Mouse (Mus musculus) urinary bladder, adult 18-20 months (tissue): Measurements from ENCODE around the gene Vwc2l.

Source experiments
- DNase-seq, 2 experiments: peaks; one replicate each; pipeline ENCODE4 v3.0.0; 2022; ENCODE audit warnings: low spot score in 2 of 2, mixed read lengths in 2 of 2

Vwc2l gene

DNA sequence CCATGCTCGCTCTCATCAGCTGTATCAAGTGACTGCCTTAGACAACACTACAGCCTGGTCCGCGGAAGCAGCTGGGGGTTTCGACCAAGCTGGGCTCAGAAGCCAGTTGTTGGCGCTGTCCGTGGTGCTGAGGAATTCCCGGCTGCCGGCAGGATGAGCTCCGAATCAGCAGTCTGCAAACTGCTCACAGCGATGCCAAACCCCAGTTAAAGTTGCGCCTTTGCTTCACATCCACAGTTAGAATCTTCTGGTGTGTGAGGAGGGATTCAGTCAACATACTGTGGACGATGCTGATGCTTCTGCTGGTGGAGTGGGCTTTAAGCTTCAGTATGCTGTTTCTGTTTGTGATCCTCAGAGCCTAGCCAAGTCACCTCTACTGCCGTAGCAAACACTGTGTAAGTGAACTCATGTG, at the start of gene Vwc2l:
TSS of gene Vwc2l (plus strand) at position 61 of the 412 bp plus-strand sequence.
- peak; percentile 6 to 28 for DNase-seq

DNA sequence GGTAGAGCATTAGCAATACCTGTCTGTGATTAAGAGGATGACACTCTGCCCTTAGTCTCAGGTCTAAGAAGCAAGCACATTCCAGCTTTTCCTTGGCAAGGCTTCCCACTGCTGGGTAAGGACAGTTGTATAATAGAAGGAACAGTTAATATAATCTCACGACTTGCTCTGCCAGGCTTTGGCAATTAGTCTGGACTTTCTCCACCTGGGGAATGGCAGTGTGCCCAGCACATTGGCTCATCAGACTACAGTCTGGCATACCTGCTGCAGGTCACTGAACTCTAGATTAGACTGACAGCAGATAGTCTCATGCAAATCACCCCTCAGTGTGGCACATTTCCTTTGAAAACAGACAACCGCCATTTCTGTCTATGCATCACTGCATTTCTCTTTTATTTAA, 33.0 kb upstream of the Vwc2l start:
- no peak for DNase-seq

DNA sequence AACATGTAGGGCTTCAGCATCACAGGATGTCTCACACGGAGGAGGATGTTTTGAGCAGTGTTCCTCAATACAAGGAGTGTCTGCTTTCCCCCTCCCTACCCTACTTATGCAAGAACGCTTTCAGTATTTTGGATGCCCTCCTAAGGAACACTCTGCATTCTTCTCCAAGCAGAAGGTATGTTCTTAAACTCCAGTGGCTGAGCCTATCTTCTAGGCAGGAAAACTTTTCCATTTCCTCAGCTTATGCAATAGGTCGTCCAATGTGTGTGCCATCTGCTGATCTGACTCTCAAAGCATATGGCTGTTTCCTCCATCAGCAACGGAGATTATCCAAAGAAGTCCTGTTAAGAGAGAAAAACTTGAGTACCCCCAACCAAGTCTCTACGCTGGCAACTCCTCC, 25.2 kb upstream of the Vwc2l start:
- no peak for DNase-seq

DNA sequence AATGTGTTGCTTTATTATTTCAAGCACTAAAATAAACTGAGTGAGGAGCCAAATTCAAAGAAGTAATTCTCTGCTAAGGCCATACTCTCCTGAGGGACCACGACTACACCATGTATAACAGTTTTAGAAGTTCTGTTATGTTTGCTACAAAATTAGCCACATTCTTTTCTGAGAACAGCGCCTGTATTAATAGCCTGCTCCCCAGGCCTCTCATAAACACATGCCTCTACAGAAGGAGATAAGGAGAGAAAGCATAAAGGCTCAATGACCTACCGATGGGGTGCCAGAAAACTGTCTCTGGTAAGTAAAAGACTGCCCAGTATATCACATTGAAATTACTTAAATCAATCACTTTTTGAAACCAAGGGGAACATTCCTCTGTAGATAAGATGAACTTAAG, 21.6 kb upstream of the Vwc2l start:
- no peak for DNase-seq

DNA sequence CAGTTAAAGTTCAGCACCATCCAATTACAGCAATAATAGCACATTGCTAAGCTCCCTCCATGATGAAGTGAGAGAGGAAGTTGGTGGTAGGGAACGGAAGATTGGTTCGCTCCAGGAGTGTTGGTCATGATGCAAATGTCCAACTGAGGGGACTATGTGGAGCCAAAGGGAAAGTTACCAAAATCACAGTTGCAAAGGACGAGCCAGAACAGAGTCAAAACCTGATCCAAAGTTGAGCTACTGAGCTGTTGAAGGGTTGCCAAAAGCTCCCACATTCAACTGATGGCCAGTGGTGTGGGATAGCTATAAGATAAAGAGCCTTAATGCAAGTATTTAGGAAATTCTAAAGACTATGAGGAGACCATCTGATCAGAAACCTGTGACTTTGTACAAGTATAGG, 19.7 kb upstream of the Vwc2l start:
- DNase-seq: no peak

DNA sequence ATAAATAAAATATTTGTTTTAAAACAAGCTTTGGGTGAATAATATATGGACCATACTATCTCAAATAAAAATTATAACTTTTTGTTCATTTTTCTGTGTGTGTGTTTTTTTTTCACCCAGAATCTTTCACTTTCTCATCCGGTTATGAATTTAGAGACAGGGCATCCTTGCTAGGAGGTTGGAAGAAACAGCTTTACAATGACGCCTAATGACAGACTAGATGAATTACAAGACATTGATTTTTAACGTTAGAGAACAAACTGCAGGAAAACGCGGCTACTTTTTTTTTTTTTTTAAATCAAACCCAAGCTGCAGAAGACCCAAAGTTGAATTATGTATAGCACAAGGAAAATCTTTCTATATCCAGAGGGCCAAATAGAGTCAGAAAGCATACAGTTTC, 470 bp upstream of the Vwc2l start:
- no peak for DNase-seq

DNA sequence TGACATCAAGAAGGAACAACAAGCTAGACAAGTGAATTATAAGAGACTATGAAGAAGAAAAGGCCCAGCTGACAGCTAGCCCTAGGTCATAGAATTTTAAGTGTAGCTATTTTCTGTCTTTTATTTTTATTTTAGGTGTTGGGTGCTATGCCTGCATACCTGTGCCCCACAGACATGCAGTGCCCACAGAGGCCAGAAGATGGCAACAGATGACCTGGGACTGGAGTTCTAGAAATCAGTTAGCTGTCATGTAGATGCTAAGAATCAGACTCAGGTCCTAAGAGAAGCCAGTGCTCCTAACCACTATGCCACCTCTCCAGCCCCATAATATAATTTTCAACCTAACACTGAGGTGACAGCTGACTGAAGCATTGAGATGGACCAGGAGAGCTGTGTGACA, 61.6 kb downstream of the Vwc2l start:
- no peak for DNase-seq

DNA sequence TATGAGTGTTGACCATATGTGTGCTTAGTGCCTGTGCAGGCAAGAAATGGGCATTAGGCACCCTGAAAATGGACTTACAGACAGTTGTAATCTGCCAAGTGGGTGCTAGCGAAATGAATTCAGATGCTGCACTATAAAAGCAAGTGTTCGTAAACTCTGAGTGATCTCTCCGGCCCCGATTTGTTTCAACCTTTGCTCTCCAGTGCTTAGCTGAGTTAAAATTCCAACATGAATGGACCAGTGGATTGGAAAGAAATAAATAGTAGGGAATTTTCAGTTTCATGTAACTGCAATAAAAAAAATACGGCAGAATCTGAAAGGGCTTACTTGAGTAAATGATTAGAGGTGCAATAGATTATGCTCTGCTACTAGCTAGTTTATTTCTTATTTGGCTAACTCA, 66.1 kb downstream of the Vwc2l start:
- no peak for DNase-seq

DNA sequence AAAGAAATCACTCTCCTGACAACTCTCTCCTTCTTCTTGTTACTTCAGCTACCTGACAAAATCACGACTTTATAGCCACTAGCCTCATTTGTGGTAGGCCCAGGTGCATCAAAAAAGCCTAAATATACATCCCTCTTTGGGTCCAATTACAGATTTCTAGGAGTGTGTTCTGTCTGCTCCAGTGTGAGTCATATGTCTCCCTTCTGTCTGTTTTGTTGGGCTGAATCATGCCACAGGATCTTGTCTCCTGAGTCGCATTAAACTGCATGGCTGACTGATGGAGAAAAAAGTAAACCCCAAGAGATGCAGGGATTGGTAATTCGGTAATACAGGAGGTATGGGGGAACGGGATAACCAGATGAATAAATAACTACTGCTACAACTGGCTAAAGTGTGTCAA, 69.6 kb downstream of the Vwc2l start:
- DNase-seq: no peak

DNA sequence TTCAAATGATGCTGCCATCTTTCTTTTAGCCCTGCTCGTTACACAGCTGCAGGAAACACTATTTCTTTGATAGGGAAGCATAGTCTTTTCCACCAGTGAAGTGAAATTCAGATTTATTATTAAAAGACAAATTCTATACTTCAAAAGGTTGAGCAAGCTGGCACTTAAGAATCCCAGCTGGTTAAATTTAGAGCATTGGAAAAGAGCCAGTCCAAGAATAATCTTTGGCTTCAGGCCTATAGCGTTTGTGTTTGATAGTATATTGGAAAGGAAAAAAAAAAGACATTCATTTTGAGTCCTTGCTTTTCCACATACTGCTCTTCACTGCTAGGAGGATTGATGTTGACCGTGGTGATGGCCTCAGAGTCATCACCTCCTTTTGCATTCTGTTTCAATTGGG, 77.9 kb downstream of the Vwc2l start:
- DNase-seq: no peak

DNA sequence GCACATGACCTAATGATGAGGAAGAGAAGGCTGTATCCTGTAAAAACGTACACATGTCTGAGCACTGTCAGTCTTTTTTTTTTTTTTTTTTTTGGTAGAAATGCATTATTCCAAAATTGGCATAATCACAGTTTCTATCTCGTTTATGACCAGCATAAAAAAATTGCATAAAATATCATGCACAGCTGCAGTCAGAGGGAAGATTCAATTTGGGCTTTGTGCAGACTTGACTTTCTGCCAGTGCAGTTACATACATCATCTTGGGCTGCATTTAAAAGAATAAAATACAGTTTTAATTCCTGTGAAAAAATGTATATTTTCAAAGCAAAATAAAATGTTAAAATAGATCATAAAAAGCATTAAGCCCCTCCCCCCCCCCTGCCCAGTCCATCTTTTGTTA, 97.6 kb downstream of the Vwc2l start:
- no peak for DNase-seq

DNA sequence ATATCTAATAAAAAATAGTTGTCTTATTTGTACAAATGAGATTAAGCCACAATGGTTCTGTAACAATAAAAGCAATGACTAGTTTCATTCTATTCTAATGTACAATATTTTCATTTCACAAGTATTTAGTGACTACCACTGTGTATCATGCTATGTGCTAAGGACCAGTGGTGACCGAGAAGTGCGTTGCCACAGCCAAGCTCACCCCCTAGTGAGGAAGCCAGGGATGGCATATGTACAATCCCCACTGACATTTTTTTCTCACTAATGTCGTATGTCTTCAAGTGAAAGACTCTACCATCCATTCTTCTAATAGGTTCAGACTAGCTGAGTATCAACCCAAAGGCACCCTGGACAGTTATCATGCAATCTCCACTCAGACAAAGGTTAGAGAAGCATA, 107.7 kb downstream of the Vwc2l start:
- DNase-seq: no peak

DNA sequence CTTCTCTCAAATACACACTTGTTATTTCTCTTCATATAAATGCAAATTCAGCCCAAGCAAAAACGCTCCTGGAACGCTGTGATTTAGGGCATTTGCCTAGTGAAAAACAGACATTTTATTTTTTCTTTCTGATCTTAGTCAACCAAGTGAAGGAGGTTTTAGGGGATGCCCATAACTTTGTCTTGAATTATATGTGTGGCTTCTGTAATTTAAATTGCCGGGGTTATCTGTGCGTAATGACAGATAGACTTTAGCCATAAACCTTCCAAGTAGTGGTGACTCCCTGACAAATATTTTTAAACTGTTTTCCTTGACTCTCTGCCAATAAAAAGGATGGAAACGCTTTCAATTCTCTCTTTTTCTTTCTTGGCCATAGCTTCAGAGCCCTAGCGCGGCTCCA, 116.7 kb downstream of the Vwc2l start:
- DNase-seq: no peak

DNA sequence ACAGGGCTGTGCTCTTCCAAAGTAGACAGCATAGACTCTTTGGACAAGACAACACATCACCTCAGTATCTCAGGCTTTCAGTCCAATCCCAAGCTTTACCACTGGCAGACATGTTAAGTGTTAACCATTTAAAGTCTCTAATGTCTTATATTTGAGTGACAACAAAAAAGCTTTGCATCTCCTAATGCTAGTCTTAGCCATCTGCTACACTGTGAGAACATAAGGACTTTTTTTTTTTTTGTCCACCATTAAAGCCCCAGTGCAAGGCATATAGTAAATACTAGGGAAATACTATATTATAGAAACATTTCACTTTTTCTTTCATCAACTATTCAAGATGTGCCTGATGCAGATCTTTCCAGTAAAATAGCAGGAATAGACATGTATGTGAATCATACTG, 119.8 kb downstream of the Vwc2l start:
- DNase-seq: no peak

DNA sequence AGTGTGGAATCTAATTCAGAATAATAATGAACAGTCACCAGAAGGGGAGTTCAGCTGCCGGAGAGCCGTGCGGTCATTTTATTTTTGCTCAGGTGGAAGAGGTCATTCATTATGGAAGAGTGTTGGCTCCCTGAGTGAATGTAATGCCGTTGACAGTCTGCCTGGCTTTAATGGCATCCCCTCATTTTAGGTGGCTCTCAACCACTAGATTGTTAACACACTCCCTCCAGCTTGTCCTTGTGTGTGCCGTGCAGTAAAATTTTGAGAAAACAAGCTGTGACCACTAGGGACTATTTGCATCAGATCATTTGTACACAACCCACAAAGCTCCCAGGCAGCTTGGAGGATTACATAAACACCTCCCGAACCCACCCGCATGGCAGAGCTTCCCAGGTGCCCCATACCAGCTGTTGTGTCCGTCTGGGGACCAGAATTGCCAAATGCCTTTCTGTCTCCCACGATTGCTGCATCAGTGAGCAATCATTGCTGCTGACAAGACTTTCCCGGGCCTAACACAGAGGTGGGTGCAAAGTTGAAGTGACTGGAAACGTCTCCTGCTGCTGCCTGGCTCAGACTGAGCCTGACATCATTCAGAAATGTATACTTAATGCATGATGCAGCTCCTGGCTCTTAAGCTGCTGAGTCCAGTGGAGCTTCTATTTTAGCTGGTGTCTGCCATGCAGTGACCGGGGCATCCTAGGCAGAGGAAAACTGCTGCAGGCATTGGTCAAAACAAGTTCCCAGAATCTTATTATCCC, 126.3 kb downstream of the Vwc2l start:
- no peak for DNase-seq

DNA sequence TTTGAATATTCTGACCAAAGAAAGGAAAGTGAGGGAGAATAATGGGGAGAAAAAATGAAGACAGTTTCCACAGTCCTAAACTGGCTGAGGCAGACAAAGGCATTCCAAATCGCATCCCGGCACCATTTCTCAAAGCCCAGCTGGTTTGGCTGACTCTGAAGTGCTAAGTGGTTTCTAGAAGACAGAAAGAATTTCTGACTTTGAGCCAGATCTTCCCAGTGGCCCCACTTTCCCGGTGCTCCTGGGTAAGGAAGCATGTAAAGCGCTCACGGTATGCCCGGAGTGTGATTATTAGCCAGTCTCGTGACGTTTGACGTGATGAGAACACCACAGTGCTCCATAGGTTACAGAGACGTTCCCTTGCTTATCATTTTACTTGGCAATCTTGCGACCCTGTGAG, 127.9 kb downstream of the Vwc2l start:
- no peak for DNase-seq

DNA sequence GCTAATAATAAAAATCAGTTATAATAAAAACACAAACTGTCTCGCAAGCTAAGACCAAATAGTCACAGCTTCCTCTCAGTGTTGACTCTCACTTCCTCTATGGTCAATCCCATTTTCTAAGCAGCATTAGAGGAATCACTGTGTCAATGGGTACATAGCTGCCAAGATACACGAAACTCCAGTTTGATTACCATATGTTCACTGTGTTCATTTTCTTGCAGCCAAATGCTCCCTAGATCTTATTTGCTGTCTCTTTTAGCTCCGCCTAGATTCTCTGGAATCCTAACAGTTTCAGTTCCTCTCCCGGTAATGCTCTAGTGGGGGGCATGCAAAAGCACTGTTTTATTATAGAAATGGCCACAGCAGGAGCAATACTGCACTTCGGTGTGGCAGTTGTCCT, 130.4 kb downstream of the Vwc2l start:
- no peak for DNase-seq

DNA sequence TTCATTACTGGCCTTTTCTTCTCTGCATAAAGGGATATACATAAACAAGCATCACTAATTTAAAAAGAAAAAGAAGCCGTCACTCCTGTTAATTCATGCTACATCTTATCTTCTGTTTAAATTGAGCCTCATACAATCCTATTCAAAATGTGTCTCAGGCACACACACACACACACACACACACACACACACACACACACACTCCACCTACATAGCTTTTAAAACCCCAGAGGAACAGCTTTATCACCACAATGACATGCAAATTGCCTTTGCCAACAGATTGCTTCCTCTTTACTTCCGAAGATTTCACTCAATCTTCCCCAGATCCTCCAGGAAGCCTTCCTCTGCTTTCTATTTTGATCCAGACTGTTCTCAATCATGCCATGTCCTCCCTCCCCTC, 136.2 kb downstream of the Vwc2l start:
- DNase-seq: no peak

DNA sequence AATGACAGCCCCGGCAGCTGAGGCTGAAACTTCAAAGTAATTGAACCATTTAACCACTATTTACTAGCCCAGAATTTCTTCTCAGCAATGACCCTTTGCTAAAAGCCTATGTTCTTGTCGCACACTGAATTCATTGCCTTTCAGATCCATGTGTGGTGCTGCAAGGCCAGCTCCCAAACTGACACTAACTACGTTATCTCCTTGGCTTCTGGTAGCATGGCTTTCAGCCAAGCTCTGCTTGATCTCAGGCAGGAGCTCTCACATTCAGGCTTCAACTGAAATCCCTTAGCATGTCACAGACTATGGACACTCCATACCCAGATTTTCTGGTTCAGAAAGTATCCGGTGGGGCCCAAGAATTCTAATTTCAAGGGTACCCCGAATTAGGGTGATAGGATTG, 140.6 kb downstream of the Vwc2l start:
- DNase-seq: no peak

DNA sequence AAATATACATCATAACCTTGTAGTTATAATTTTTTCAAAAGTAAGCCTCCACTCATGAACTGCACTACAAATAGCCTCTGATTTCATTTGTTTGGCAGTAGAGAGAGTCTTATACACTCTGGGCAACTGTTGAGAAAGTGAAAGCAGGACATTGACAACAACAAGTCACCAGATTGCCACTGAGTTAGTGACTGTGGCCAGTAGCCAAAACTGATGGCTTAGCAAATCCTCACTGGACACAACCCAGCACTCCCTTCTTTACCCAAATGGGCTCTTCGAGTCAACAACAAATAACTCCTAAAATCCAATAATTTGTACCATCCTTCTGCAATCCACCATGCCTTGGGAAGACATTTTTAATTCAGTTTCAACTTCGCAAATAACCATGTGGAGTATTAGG, 155.0 kb downstream of the Vwc2l start:
- DNase-seq: no peak

DNA sequence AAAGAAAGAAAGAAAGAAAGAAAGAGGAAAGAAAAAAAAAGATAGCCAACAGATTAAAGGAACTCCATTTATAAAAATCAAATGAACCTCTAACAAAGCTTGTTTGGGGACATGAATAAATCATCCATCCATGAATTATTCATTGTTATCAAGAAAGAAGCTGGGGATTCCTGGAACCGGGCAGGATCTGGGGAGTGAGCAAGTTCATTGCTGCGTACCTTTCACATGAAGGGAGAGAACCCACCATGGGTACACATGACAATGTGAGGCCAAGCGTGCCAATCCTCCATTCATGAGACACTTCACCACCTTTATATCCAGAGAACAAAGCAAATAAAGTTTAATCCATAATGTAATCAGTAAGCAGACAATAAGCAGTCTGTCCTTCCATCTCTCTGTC, 155.8 kb downstream of the Vwc2l start:
- DNase-seq: no peak

DNA sequence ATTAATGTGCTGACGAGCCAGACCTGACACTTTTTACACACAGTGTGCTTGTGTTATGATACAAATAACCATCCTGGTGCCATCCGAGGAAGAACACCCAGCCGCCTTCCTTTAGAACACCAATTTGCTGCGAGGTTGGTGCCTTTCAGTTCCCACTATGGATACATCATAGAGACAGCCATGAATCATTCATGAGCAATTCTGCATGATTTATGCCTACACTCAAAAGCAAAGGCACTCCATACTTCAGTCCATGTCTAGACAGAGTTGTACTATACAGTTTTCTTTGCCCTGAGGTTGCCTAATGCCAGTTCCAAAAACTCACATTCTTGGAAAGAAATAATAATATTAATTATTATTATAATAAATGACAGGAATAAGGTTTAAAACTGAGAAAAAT, 158.6 kb downstream of the Vwc2l start:
- no peak for DNase-seq

DNA sequence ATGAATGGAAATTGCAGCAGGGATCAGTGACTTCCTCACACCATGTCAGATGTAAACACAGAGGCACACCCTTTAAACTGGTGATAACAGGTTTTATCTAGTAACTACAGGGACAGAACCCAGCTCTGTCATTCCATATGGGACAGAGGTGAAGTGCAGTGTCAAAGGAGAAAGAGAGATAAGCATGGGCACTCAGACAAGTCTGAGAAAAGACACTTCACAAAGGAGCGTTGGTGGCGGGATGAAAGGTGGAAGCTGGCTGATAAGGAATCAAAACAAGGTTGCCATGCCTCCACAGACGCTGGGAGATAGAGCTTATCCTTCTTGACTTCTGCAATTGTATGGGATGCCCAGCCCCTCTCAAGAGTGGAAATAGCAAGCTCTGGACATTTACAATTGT, 176.8 kb downstream of the Vwc2l start:
- DNase-seq: no peak

DNA sequence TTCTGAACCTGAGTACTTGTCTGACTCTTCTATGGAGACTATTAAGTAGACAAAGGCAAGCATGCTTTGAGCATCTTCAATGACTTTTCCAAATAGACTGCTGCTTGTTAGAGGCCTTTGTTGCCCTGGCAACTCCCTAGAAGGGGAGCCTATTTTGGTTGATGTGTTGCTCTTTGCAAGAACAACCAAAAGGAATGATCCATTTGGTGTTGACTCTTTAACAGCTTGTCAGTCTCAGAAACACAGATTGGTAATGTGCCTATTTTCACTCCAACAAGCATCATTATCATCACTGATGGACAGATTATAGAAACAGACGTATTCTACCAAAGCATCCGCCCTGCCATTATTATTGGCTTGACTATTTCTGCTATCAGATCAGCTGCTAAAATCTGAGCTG, 181.9 kb downstream of the Vwc2l start:
- no peak for DNase-seq
